Mouse (Mus musculus) bone marrow macrophage, adult 2 months (primary cell): ENCODE data around the gene Ggcx. TPM values are rescaled to one million over a fixed set of nuclear protein-coding genes. Genes with fewer than 3 reads are reported as not detected.
"Not testable (repeated sequence)": the region's sequence is repeated elsewhere in the genome, so short reads cannot be mapped to it uniquely, and the experiment has no call there.

Experiments used
- H3K27ac ChIP-seq: 2 replicates; pipeline ENCODE4 v1.5.1; 2012; ENCODE audit warnings: low read depth, low read length; ENCODE audit not compliant: insufficient read depth
- H3K4me1 ChIP-seq: 2 replicates; pipeline ENCODE4 v1.6.1; 2012; ENCODE audit warnings: low read length; ENCODE audit not compliant: control insufficient read depth, insufficient read depth
- H3K4me3 ChIP-seq: 2 replicates; pipeline ENCODE4 v1.5.1; 2012; ENCODE audit warnings: mild to moderate bottlenecking, low read length, moderate library complexity; ENCODE audit not compliant: insufficient read depth
- CTCF ChIP-seq: IDR thresholded peaks from 2 replicates; pipeline ENCODE4 v1.5.1; 2012; ENCODE audit warnings: low read depth, mild to moderate bottlenecking, low read length, moderate library complexity
- POLR2A ChIP-seq: IDR thresholded peaks from 2 replicates; pipeline ENCODE4 v1.6.1; 2012; ENCODE audit warnings: mild to moderate bottlenecking, low read depth, low read length, borderline replicate concordance
- polyA plus RNA-seq: library from polyadenylated mRNA; stranded (reverse); fragments of >200 nt; gene quantifications from 2 replicates; pipeline ENCODE4 v1.2.4, GENCODE M21; 2012; ENCODE audit not compliant: missing spikeins, insufficient read depth, insufficient read length

The Ggcx gene
- polyA plus RNA-seq, 1 experiment, result 15.7 TPM

DNA sequence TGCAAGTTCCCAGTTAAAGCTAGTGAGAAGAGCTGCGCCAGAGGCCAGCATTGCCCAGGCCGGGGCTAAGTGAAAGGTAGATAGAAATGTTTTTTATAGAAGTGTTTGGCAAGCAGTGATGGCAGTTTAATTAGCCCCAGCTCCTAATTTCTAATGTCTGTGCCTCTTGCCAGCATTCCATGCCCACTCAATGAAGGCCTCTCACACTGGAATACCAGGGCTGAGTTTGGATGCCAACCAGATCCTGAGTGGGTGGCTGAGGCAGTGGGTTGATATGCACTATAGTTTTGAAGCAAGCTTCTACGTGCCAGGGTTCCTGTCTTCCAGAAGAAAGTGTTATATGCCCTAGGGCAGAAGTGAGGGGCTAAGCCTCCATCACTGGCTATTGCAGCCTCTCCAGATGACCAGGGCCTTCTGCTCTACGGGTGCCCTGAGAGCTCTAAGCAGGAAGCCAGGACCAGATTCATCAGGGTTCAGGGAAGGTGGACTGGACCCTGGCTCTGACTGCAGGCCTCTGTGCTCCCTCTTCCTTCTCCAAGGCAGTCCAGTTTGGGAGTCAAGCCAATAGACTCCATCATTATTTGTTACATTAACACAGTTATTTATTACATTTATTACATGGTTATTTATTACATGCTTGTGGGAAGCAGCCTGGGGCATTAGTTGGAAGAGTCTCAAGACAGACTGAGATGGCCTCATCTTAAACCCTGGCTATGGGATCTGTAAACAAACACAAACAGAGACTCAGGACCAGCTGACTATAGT is 61.3 kb downstream of the Ggcx start:
- TF ChIP-seq POLR2A (no peak), CTCF (no peak)
- no peak overlapping the region for H3K27ac ChIP-seq
- peaks cover 27% of the 10 kb centered on the region for H3K4me1 ChIP-seq
- H3K4me3 ChIP-seq, result no peak overlapping the region

DNA sequence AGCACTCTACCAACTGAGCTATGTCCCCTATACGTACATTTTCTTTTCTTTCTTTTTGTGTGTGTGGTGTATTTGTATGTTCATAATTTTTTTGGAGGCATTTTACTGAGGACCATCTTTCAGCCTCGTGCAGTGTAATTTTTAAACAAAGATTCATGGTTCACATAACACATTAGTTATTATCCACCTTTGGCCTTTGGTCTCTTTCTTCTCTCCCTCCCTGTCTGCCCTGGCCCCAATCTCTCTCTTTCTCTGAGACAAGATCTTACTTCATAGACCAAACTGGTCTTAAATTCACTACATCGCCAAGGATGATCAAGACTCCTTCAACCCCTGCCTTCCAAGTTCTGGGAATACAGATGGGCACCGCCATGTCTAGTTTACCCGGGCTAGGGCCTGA is 62.7 kb downstream of the Ggcx start:
- Histone ChIP-seq H3K27ac (no peak overlapping the region), H3K4me1 (peaks cover 27% of the 10 kb centered on the region)
- TF ChIP-seq CTCF (no peak), POLR2A (no peak)

DNA sequence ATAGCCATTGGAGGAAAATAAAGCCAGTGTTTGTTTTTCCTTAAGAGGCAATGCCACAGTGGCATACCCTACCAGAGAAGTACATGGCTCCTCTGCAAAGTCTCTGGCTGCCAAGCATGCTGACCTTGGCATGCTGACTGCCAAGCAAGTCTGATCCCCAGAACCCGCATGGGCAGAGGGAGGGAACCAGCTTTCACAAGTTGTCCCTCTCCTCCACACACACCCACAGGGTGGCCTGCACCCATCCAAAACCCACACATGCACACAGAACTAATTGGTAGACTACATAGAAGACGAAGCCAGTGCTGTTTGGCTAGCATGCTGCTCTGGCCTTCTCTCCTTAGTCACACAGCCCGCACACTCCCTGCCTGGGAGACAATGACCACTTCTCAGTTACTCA is 63.5 kb downstream of the Ggcx start:
- H3K27ac ChIP-seq, result no peak overlapping the region
- TF ChIP-seq CTCF (no peak), POLR2A (no peak)
- H3K4me1 ChIP-seq, result peaks cover 30% of the 10 kb centered on the region
- H3K4me3 ChIP-seq, result no peak overlapping the region

More for the DNA sequence above, 62.7 kb downstream of the Ggcx start:
- no peak overlapping the region for H3K4me3 ChIP-seq

GRCm38 (mm10) chr6:72478691-72479090 is 64.6 kb downstream of the Ggcx start:
- H3K4me1 ChIP-seq, result peaks cover 22% of the 10 kb centered on the region
- not testable (repeated sequence) for H3K4me3 ChIP-seq, H3K27ac ChIP-seq

- Histone ChIP-seq H3K4me1 (peaks cover 14% of the 10 kb centered on the region), H3K27ac (no peak overlapping the region), H3K4me3 (no peak overlapping the region)
- TF ChIP-seq POLR2A, result no peak
- TF ChIP-seq CTCF, result no peak
Measured at GRCm38 (mm10) chr6:72479645-72480421, 65.7 kb downstream of the Ggcx start.

DNA sequence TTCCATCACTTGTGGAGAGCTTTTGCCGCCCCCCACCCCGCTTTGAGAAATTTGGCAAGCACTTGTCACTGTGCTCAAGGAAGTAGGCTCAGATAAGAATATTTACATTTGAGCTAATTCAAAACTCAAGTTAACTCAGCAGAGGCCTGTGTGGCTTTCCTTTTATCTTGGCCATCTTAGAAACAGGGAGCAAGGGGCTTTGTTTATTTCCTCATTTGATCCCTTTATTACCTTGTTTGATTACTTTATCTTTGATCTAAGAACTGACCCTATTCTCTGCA is 66.3 kb downstream of the Ggcx start:
- TF ChIP-seq CTCF (no peak), POLR2A (no peak)
- Histone ChIP-seq H3K27ac (no peak overlapping the region), H3K4me3 (no peak overlapping the region), H3K4me1 (peaks cover 14% of the 10 kb centered on the region)

Other genes with a start within 250 kb of the Ggcx start
- not detected in 2 replicates for gene Atoh8, start 178.7 kb upstream of the Ggcx start, polyA plus RNA-seq
- gene Sftpb, start 109.7 kb upstream of the Ggcx start, polyA plus RNA-seq, result not detected in 2 replicates
- gene Usp39, start 69.1 kb upstream of the Ggcx start, polyA plus RNA-seq, result 19.9 and 20.2 TPM in 2 replicates
- gene 0610030E20Rik, start 67.0 kb upstream of the Ggcx start, polyA plus RNA-seq, result 33.9 and 36.5 TPM in 2 replicates
- gene Tmem150a, start 58.9 kb upstream of the Ggcx start, polyA plus RNA-seq, result 3.0 and 3.6 TPM in 2 replicates
- 97.4 and 105 TPM in 2 replicates for gene Rnf181, start 47.4 kb upstream of the Ggcx start, polyA plus RNA-seq
- gene Vamp5, start 33.8 kb upstream of the Ggcx start, polyA plus RNA-seq, result 5.3 and 10.5 TPM in 2 replicates
- gene Vamp8, start 23.6 kb upstream of the Ggcx start, polyA plus RNA-seq, result 348 and 352 TPM in 2 replicates
- 88.0 and 88.8 TPM in 2 replicates for gene Mat2a, start 25.2 kb downstream of the Ggcx start, polyA plus RNA-seq
- 1.3 TPM in 1 of 2 replicates, not detected in the other for gene Sh2d6, start 107.4 kb downstream of the Ggcx start, polyA plus RNA-seq
- 788 and 835 TPM in 2 replicates for gene Capg, start 130.1 kb downstream of the Ggcx start, polyA plus RNA-seq
- 12.0 and 12.6 TPM in 2 replicates for gene Elmod3, start 184.1 kb downstream of the Ggcx start, polyA plus RNA-seq
- 15.7 and 21.3 TPM in 2 replicates for gene Retsat, start 184.2 kb downstream of the Ggcx start, polyA plus RNA-seq
- gene Tgoln1, start 202.7 kb downstream of the Ggcx start, polyA plus RNA-seq, result 80.0 and 87.9 TPM in 2 replicates